In genomic region chr3:102386091-102386490, GRCm38 (mm10) we compare ENCODE assay signal across 22 mouse cellular contexts.
DNase-seq lines count a peak whose midpoint lies in the region; ATAC-seq and TF ChIP-seq lines count a peak whose summit lies in the region.
"Had no signal": no experiment of that assay in that cellular context is flagged by ENCODE, and none has a peak within 500 bp of the region (broad histone marks: within the 10 kb centered on the region; RNA-seq: fewer than 3 reads in every experiment).

No protein-coding gene starts in this region.

- TF ChIP-seq CTCF in heart, adult 2 months (IDR thresholded peaks at IDR 0.05): no peak
- TF ChIP-seq CTCF in liver, adult 2 months (IDR thresholded peaks at IDR 0.05; ENCODE audit: low read depth, low read length): no peak

- TF ChIP-seq POLR2A in heart, adult 2 months (IDR thresholded peaks at IDR 0.05; ENCODE audit: insufficient read depth, low read depth, low read length): no peak
- TF ChIP-seq POLR2A in liver, adult 2 months (IDR thresholded peaks at IDR 0.05; ENCODE audit: extremely low read depth, insufficient read depth, low read length): no peak

- no peak for TF ChIP-seq EP300 in heart, adult 2 months (IDR thresholded peaks at IDR 0.05; ENCODE audit: insufficient read depth, low read depth, low read length)

- H3K79me2 ChIP-seq in heart, adult 2 months (replicated peaks; ENCODE audit: control insufficient read depth, insufficient read depth, low read length): no peaks in the 10 kb centered on the region
- H3K79me2 ChIP-seq in liver, adult 2 months (ENCODE audit: control insufficient read depth, insufficient read depth, low read length): no peaks in the 10 kb centered on the region

- H3K9me3 ChIP-seq in heart, embryonic 14.5 days (ENCODE audit: control insufficient read depth, low read length): no peaks in the 10 kb centered on the region
- H3K9me3 ChIP-seq: embryonic facial prominence, embryonic 13.5 days; embryonic facial prominence, embryonic 15.5 days; forebrain, embryonic 10.5 days; forebrain, embryonic 12.5 days had no signal

- 0 out of 2 replicates have a peak, but pooled peaks have one; percentile 35 for ATAC-seq in heart, embryonic 14.5 days (ENCODE audit: insufficient number of reproducible peaks, insufficient read depth, low FRiP score, low read depth)
- ATAC-seq: forebrain, embryonic 14.5 days had no signal

- no peak overlapping the region for H3K4me2 ChIP-seq in heart, embryonic 14.5 days (ENCODE audit: low read length)
- H3K4me2 ChIP-seq: embryonic facial prominence, embryonic 13.5 days; embryonic facial prominence, embryonic 15.5 days; forebrain, embryonic 12.5 days had no signal

- H3K4me1 ChIP-seq in heart, adult 2 months (ENCODE audit: control insufficient read depth, insufficient read depth, low read length): peaks cover 3% of the 10 kb centered on the region
- peaks cover 4 to 5% of the 10 kb centered on the region in 2 experiments; a peak in 2 of 4 replicates for H3K4me1 ChIP-seq in heart, embryonic 14.5 days (ENCODE audit: control insufficient read depth in 2 of 2, insufficient read depth in 2 of 2, low read length in 2 of 2)
- peaks cover 19% of the 10 kb centered on the region for H3K4me1 ChIP-seq in liver, adult 2 months (ENCODE audit: control insufficient read depth, insufficient read depth, low read length)
- H3K4me1 ChIP-seq: embryonic facial prominence, embryonic 15.5 days; forebrain, embryonic 10.5 days; forebrain, embryonic 12.5 days had no signal

- WGBS in heart, adult 2 months: 35% methylated on average over 4 of the region's 4 CpGs
- WGBS in heart, embryonic 14.5 days: 68% methylated on average over 4 of the region's 4 CpGs
- 53% methylated on average over 4 of the region's 4 CpGs for WGBS in liver, adult 2 months

- DNase-seq in heart, adult 2 months: no peak
- no peak for DNase-seq in heart, postnatal 4 days
- DNase-seq in heart, postnatal 25 days (ENCODE audit: low spot score): no peak
- peak; percentile 21 for DNase-seq in liver, adult 2 months (ENCODE audit: extremely low read depth, low read depth, low spot score)
- no peak for DNase-seq in liver
- DNase-seq: adrenal gland, adult 2 months; adrenal gland, postnatal 10 days; adrenal gland, postnatal 25 days; cerebellum, adult 11 months; cerebellum, adult 18-20 months; cerebellum, adult 8-10 months; cerebellum, adult 9-11 months; cerebellum, postnatal 14 days; cerebellum, postnatal 36 days; embryo, embryonic 11 days had no signal

- H3K27ac ChIP-seq in heart, adult 2 months: peak overlapping the region; percentile 16; the same call in 1 of the 2 replicates
- H3K27ac ChIP-seq in heart, embryonic 14.5 days (replicated peaks in 1 of 2; ENCODE audit: control insufficient read depth in 1 of 2, insufficient read depth in 1 of 2, low read depth in 2 of 2, low read length in 2 of 2): no peak overlapping the region
- no peak overlapping the region for H3K27ac ChIP-seq in liver, adult 2 months (replicated peaks; ENCODE audit: insufficient read depth, low read depth, low read length)
- H3K27ac ChIP-seq: embryonic facial prominence, embryonic 13.5 days; embryonic facial prominence, embryonic 15.5 days; forebrain, embryonic 10.5 days; forebrain, embryonic 12.5 days had no signal

- intact Hi-C loops in heart, adult 2 months (cut with DNase I): no loop called here
- intact Hi-C loops in heart, postnatal 25 days (cut with DNase I): no loop called here

- no peaks in the 10 kb centered on the region for H3K27me3 ChIP-seq in heart, adult 2 months (ENCODE audit: control insufficient read depth, insufficient read depth, low read length)
- no peaks in the 10 kb centered on the region for H3K27me3 ChIP-seq in heart, embryonic 14.5 days (ENCODE audit: control insufficient read depth, insufficient read depth, low read length)
- H3K27me3 ChIP-seq in liver, adult 2 months (ENCODE audit: control insufficient read depth, insufficient read depth, low read length): no peaks in the 10 kb centered on the region
- H3K27me3 ChIP-seq: embryonic facial prominence, embryonic 13.5 days; embryonic facial prominence, embryonic 15.5 days; forebrain, embryonic 12.5 days had no signal

- H3K4me3 ChIP-seq in heart, adult 2 months: no peak overlapping the region
- no peak overlapping the region for H3K4me3 ChIP-seq in heart, embryonic 14.5 days (ENCODE audit: control insufficient read depth in 1 of 2, insufficient read depth in 1 of 2, low read depth in 1 of 2, low read length in 2 of 2)
- no peak overlapping the region for H3K4me3 ChIP-seq in liver, adult 2 months (ENCODE audit: insufficient read depth, low read depth, low read length)
- H3K4me3 ChIP-seq: embryonic facial prominence, embryonic 13.5 days; embryonic facial prominence, embryonic 15.5 days; erythroblast, embryonic 14.5 days; forebrain, embryonic 10.5 days; forebrain, embryonic 12.5 days had no signal

- no peaks in the 10 kb centered on the region for H3K36me3 ChIP-seq in heart, adult 2 months (ENCODE audit: control insufficient read depth, insufficient read depth, low read length)
- H3K36me3 ChIP-seq in heart, embryonic 14.5 days (ENCODE audit: control insufficient read depth, insufficient read depth, low read length): no peaks in the 10 kb centered on the region
- no peaks in the 10 kb centered on the region for H3K36me3 ChIP-seq in liver, adult 2 months (ENCODE audit: control insufficient read depth, insufficient read depth, low read length)
- H3K36me3 ChIP-seq: embryonic facial prominence, embryonic 13.5 days; embryonic facial prominence, embryonic 15.5 days; forebrain, embryonic 10.5 days; forebrain, embryonic 12.5 days had no signal

- H3K9ac ChIP-seq in heart, adult 2 months (ENCODE audit: low read depth, low read length): no peak overlapping the region
- H3K9ac ChIP-seq in heart, embryonic 14.5 days (ENCODE audit: low read length): no peak overlapping the region
- no peak overlapping the region for H3K9ac ChIP-seq in liver, adult 2 months (ENCODE audit: low read depth, low read length)
- H3K9ac ChIP-seq: embryonic facial prominence, embryonic 13.5 days; embryonic facial prominence, embryonic 15.5 days; forebrain, embryonic 12.5 days had no signal
